Mouse (Mus musculus) testis, adult 2 months (tissue): ENCODE data around the gene Orm2. TPM values are rescaled to one million over a fixed set of nuclear protein-coding genes. Genes with fewer than 3 reads are reported as not detected.

Source experiments
- H3K27ac ChIP-seq: fragments of 200-500 bp; 2 replicates; pipeline ENCODE4 v1.5.1; 2012; ENCODE audit warnings: low read depth, low read length; ENCODE audit not compliant: control insufficient read depth, insufficient read depth
- H3K27me3 ChIP-seq: fragments of 200-500 bp; 2 replicates; pipeline ENCODE4 v1.6.1; 2012; ENCODE audit warnings: mild to moderate bottlenecking, low read length, moderate library complexity; ENCODE audit not compliant: control insufficient read depth, insufficient read depth
- H3K36me3 ChIP-seq: fragments of 200-500 bp; 2 replicates; pipeline ENCODE4 v1.6.1; 2012; ENCODE audit warnings: mild to moderate bottlenecking, low read length; ENCODE audit not compliant: control insufficient read depth, insufficient read depth
- H3K4me1 ChIP-seq: fragments of 200-500 bp; 2 replicates; pipeline ENCODE4 v1.6.1; 2012; ENCODE audit warnings: low read length; ENCODE audit not compliant: control insufficient read depth, insufficient read depth
- H3K4me3 ChIP-seq: fragments of 200-500 bp; 2 replicates; pipeline ENCODE4 v1.5.1; 2012; ENCODE audit warnings: low read depth, mild to moderate bottlenecking, low read length, moderate library complexity, mixed read lengths; ENCODE audit not compliant: control insufficient read depth
- CTCF ChIP-seq: fragments of 200-500 bp; IDR thresholded peaks from 2 replicates; pipeline ENCODE4 v1.5.1; 2012; ENCODE audit warnings: low read depth, mild to moderate bottlenecking, inconsistent platforms, low read length, moderate library complexity; ENCODE audit not compliant: control insufficient read depth, insufficient read depth, insufficient replicate concordance
- POLR2A ChIP-seq: fragments of 200-500 bp; IDR thresholded peaks from 2 replicates; pipeline ENCODE4 v1.6.1; 2012; ENCODE audit warnings: low read depth, mild to moderate bottlenecking, inconsistent platforms, low read length, moderate library complexity; ENCODE audit not compliant: control insufficient read depth
- polyA plus RNA-seq: library from polyadenylated mRNA; depleted of rRNA; stranded (reverse); fragments of >200 nt; gene quantifications from 2 replicates; pipeline ENCODE4 v1.2.3, GENCODE M21; 2012

Orm2 gene
- polyA plus RNA-seq, 1 experiment = not detected

- TF ChIP-seq CTCF (no peak), POLR2A (no peak)
- no peaks in the 10 kb centered on the region for H3K36me3 ChIP-seq
- no peaks in the 10 kb centered on the region for H3K27me3 ChIP-seq
- no peaks in the 10 kb centered on the region for H3K4me1 ChIP-seq
- H3K4me3 ChIP-seq = no peak overlapping the region
- no peak overlapping the region for H3K27ac ChIP-seq
These were observed 5.2 kb upstream of the Orm2 start for GRCm38 (mm10) chr4:63356981-63357570.

DNA sequence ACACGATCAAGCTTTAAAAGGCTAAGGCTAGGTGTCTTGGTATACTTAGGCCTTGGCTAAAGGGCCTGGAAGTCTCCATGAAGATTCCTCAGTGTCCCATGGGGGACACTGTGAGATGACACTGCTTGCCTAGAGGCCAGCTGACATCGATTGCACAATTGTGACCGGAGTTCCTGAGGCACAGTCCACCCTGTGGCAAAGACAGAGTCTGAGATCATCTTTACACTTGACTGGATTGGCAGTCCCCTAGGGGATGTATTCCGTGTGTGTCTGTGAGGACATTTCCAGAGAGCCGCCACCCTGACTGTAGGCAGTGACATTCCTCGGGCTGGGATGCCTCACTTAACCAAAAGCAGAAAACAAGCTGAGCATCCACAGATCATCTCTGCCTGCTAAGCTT lies 2.4 kb upstream of the Orm2 start:
- Histone ChIP-seq H3K27me3 (no peaks in the 10 kb centered on the region), H3K4me1 (no peaks in the 10 kb centered on the region), H3K36me3 (no peaks in the 10 kb centered on the region), H3K27ac (no peak overlapping the region), H3K4me3 (no peak overlapping the region)
- no peak for TF ChIP-seq POLR2A
- no peak for TF ChIP-seq CTCF

GRCm38 (mm10) chr4:63368577-63368976 lies 6.3 kb downstream of the Orm2 start:
- no peaks in the 10 kb centered on the region for H3K36me3 ChIP-seq
- TF ChIP-seq POLR2A (no peak), CTCF (peak; percentile 99)

GRCm38 (mm10) chr4:63370897-63371296 lies 8.6 kb downstream of the Orm2 start:
- Histone ChIP-seq H3K4me3 (no peak overlapping the region), H3K4me1 (no peaks in the 10 kb centered on the region), H3K36me3 (no peaks in the 10 kb centered on the region), H3K27me3 (no peaks in the 10 kb centered on the region), H3K27ac (no peak overlapping the region)
- TF ChIP-seq POLR2A (no peak), CTCF (no peak)

More at GRCm38 (mm10) chr4:63368577-63368976, 6.3 kb downstream of the Orm2 start:
- no peak overlapping the region for H3K27ac ChIP-seq
- no peak overlapping the region for H3K4me3 ChIP-seq
- H3K4me1 ChIP-seq = no peaks in the 10 kb centered on the region
- H3K27me3 ChIP-seq = no peaks in the 10 kb centered on the region

DNA sequence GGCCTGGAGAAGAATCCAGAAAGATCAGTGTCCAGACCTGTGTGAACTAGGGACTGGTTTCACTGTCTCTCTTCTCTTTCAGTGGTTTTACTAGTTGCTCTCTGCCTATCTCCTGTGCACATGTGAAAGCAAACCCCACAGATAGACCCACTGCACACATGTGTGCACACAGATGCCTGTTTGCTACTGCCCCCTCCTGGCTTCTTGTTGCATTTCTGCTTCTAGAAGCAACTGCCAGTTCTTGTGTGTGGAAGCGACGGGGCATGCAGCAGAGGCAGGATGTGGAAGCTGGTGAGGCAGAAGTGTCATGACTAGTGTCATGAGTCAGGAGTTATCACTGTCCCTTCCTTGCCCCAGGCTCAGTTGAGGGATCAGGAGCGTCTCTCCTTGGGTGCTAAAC lies 9.6 kb downstream of the Orm2 start:
- no peaks in the 10 kb centered on the region for H3K36me3 ChIP-seq

DNA sequence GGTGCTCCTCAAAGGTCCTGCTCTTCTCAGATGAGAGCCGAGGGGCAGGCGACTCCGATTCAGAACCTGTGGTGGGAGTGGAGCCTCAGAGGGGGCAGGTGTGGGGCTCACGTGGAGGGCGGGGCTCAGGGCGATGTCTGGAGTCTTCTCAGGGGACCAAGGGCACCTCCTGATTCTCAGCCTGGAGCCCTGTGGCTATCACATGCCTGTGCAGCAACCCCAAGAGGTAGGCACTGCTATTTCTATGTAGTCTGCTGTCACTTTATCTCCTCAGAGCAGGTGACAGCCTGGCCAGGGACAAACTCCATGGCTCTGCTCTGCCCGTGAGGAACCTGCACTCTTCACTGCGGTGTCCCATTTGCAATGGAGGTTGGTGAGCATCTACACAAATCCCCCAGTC lies 11.2 kb downstream of the Orm2 start:
- H3K4me3 ChIP-seq = no peak overlapping the region
- H3K36me3 ChIP-seq = no peaks in the 10 kb centered on the region
- H3K27ac ChIP-seq = no peak overlapping the region
- H3K4me1 ChIP-seq = peaks cover 7% of the 10 kb centered on the region; the same call in 1 of the 2 replicates
- H3K27me3 ChIP-seq = no peaks in the 10 kb centered on the region
- TF ChIP-seq POLR2A (no peak), CTCF (no peak)

More for the DNA sequence above, 9.6 kb downstream of the Orm2 start:
- TF ChIP-seq CTCF = peak; percentile 20; the same call in 1 of the 2 replicates
- no peak for TF ChIP-seq POLR2A
- H3K4me3 ChIP-seq = no peak overlapping the region
- H3K27me3 ChIP-seq = no peaks in the 10 kb centered on the region
- no peak overlapping the region for H3K27ac ChIP-seq
- peaks cover 5% of the 10 kb centered on the region; the same call in 1 of the 2 replicates for H3K4me1 ChIP-seq

DNA sequence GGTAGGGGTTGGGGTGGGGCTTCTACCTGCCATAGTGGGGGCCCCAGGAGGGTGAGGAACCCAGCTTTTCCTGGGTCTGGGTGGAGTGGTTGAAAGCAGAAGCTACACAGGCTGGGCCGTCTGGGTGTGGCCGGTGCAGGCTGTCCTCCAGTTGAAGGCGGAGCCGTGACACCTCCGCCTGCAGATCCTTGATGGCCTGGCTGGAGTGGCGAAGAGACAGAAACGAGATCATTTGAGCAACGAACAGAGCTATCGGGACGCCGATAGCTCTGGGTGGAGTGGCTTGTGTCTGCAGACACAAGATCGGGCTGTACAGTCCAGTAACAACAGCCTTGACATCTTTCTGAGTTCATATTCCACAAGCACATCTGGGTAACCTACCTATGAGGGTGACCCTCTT lies 12.1 kb downstream of the Orm2 start:
- Histone ChIP-seq H3K27me3 (no peaks in the 10 kb centered on the region), H3K36me3 (no peaks in the 10 kb centered on the region), H3K27ac (no peak overlapping the region), H3K4me3 (no peak overlapping the region), H3K4me1 (peaks cover 7% of the 10 kb centered on the region; the same call in 1 of the 2 replicates)
- no peak for TF ChIP-seq POLR2A
- no peak for TF ChIP-seq CTCF
